Mouse (Mus musculus) limb, embryonic 10.5 days (tissue): Measurements from ENCODE around the gene Slc24a3. TPM values are rescaled to one million over a fixed set of nuclear protein-coding genes. Genes with fewer than 3 reads are reported as not detected.

Experiments
- DNase-seq: peaks from one replicate; pipeline ENCODE4 v3.0.0-alpha.2; 2017; ENCODE audit warnings: low spot score
- H3K27ac ChIP-seq: fragments of 300-500 bp; sonication (generic); 2 replicates; pipeline ENCODE4 v1.5.1; 2016; ENCODE audit warnings: mild to moderate bottlenecking
- H3K27me3 ChIP-seq: fragments of 300-500 bp; sonication (generic); 2 replicates; pipeline ENCODE4 v1.6.1; 2016; ENCODE audit warnings: low read depth, mild to moderate bottlenecking; ENCODE audit not compliant: poor library complexity, severe bottlenecking
- H3K36me3 ChIP-seq: fragments of 300-500 bp; sonication (generic); 2 replicates; pipeline ENCODE4 v1.6.1; 2016; ENCODE audit warnings: mild to moderate bottlenecking, moderate library complexity
- H3K4me1 ChIP-seq: fragments of 300-500 bp; sonication (generic); 2 replicates; pipeline ENCODE4 v1.6.1; 2016
- H3K4me3 ChIP-seq: fragments of 300-500 bp; sonication (generic); 2 replicates; pipeline ENCODE4 v1.5.1; 2016; ENCODE audit warnings: mild to moderate bottlenecking, moderate library complexity
- H3K9me3 ChIP-seq: fragments of 300-500 bp; sonication (generic); replicated peaks from 2 replicates; pipeline ENCODE4 v1.6.1; 2016; ENCODE audit warnings: mild to moderate bottlenecking
- WGBS: fragments of 180-500 bp; shearing (Covaris S2); methylation state at CpG from one replicate; pipeline ENCODE4 v1.1.7; 2016; 5-methylcytosine and 5-hydroxymethylcytosine counted together
- polyA plus RNA-seq: library from polyadenylated mRNA; unstranded; fragments of >200 nt; fragmentation: Nextera tagmentation; extraction: Ambion mirVana; gene quantifications from 2 replicates; pipeline ENCODE4 v1.2.1, GENCODE M21; 2016

The Slc24a3 gene
- polyA plus RNA-seq, 1 experiment from 2014 or later = 0.45 TPM

DNA sequence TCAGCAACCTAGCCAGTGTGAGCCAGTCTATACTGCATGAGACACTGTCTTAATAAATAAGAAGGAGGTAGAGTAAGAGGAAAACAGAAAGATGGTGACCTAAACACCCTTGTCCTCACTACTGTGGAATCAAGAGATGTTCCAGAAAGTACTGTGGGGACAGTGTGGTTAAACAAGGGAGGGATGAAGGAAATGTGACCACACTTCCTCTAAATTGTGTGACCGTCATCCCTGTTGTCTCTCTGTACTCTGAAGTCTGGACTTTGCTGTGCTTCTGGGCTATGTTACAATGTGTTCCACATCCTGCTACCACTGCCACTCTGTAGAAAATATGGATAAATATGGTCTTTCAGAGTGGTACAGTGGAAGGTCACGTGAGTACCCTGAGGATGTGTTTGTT, 399.4 kb downstream of the Slc24a3 start:
- DNase-seq = no peak
- Histone ChIP-seq H3K27me3 (no peaks in the 10 kb centered on the region), H3K4me3 (no peak overlapping the region), H3K4me1 (no peaks in the 10 kb centered on the region), H3K36me3 (no peaks in the 10 kb centered on the region), H3K27ac (no peak overlapping the region), H3K9me3 (no peaks in the 10 kb centered on the region)
- WGBS = 92% methylated on average over 2 of the region's 2 CpGs

DNA sequence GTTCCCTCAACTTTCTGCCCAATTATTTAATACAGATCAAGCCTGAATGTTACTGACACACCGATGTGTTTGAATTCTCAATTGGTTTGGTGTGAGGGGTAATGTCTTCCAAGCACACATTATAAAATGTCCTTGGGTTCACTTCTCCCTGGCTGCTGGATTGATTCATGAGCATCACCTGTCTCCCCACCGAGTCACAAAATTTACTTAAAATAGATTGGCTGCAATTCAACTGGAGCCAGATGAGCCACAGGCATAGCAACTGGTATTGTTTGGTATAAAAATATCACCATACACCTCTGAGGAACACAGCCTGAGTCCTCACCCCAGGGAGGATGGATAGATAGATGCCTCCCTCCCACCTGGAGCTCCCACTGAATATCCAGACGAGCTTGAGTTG, 404.4 kb downstream of the Slc24a3 start:
- no peak overlapping the region for H3K4me3 ChIP-seq
- H3K4me1 ChIP-seq = no peaks in the 10 kb centered on the region
- H3K27me3 ChIP-seq = no peaks in the 10 kb centered on the region
- H3K27ac ChIP-seq = no peak overlapping the region
- 83% methylated on average over 3 of the region's 3 CpGs for WGBS
- no peaks in the 10 kb centered on the region for H3K9me3 ChIP-seq
- H3K36me3 ChIP-seq = no peaks in the 10 kb centered on the region
- DNase-seq = no peak

DNA sequence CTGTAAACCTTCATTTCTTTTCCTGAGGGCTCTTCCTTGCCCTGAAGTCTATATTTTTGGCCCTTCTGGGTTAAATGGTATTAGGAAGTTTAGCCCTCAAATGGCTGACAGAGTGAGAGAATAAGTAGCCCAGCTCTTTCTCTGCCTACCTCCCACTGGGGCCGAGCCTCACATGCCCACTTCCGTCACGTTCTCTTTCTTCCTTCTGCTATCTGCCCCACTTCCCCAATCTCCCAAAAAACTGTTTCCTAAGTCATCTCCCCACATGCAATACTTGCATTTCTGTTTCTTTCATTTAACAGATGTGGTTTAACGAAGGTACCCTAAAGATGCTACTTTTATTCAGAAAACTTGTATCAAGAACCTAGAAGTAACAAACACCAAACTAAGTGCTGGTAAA, 406.6 kb downstream of the Slc24a3 start:
- no peaks in the 10 kb centered on the region for H3K27me3 ChIP-seq
- DNase-seq = no peak
- H3K27ac ChIP-seq = no peak overlapping the region
- H3K4me1 ChIP-seq = no peaks in the 10 kb centered on the region
- H3K36me3 ChIP-seq = no peaks in the 10 kb centered on the region
- H3K4me3 ChIP-seq = no peak overlapping the region
- WGBS = 91% methylated on average over 4 of the region's 4 CpGs
- H3K9me3 ChIP-seq = no peaks in the 10 kb centered on the region

DNA sequence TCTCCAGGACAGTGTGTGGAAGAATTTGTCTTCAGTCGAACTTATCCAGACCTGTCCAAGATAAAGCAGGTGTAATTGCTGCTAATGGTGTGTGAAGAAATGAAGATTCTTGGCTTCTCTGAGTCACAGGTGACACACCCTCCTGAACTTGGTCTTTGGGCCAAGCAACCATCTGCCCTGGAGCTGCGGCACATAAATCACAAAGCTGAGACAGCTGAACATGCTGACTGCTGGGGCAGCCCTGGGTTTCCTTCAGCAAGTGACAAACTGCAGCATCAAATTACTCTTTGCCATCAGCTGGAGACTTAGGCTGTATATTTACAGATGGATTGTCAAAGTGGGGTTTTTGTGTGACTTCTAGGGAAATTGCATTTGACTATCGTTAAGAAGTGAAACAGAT, 415.5 kb downstream of the Slc24a3 start:
- H3K27me3 ChIP-seq = no peaks in the 10 kb centered on the region
- H3K4me3 ChIP-seq = no peak overlapping the region
- no peak for DNase-seq
- H3K36me3 ChIP-seq = no peaks in the 10 kb centered on the region
- no peaks in the 10 kb centered on the region for H3K9me3 ChIP-seq
- peaks cover 19% of the 10 kb centered on the region for H3K4me1 ChIP-seq
- WGBS = 77% methylated on average over 3 of the region's 3 CpGs
- H3K27ac ChIP-seq = no peak overlapping the region

DNA sequence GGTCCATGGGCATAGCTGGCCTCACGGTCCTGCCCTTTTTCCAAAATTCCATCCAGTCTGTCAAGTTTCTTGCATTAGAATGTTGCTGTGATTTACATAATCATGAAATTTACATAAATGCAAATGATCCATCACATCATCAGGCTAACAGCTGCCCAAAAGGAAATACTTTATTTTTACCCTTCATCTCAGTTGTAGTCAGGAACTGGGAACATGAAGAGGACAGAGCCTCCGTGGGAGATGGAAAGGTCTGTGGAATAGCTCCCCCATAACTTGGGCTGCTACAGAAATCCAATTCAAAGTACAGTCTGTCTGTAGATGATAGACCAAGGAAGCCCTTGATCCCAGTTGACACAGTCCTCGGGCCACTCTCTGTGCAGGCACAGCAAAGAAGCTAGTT, 417.9 kb downstream of the Slc24a3 start:
- WGBS = 90% methylated on average over 3 of the region's 3 CpGs
- Histone ChIP-seq H3K4me1 (peaks cover 19% of the 10 kb centered on the region), H3K27me3 (no peaks in the 10 kb centered on the region), H3K27ac (no peak overlapping the region), H3K9me3 (no peaks in the 10 kb centered on the region), H3K36me3 (no peaks in the 10 kb centered on the region), H3K4me3 (no peak overlapping the region)
- no peak for DNase-seq

DNA sequence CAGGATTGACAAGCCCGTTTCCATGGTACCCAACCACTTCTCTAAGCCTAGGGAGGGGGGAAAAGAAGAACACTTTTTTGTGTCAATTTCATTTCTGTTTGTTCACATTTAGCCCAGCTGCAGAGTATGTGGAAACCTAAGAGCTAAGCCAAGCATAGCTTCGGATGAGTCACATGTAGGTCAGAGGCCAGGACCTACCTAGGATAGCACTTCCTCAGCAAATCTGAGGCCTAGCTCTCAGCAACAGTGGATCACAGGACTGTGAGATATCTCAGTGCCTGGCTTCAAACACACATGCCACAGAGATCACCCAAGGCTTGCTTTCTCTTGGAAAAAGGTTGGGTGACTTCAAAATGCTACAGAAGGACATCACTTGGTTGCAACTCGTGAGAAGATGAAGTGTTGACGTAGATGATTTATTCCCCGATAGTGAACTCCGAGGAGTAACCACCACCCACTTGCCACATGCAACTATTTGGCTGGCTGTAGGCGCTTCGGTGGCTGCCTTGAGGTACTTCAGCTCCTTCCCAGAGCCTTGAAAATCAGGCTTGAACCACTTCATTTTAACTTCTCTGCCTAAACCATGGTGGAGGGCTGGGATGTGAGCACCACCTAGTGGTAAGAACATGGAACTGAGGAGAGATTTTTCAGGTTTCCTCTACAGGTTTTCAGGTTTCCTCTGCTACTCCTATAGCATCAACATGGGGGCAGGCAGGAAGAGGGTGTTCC, 420.6 kb downstream of the Slc24a3 start:
- no peaks in the 10 kb centered on the region for H3K9me3 ChIP-seq

DNA sequence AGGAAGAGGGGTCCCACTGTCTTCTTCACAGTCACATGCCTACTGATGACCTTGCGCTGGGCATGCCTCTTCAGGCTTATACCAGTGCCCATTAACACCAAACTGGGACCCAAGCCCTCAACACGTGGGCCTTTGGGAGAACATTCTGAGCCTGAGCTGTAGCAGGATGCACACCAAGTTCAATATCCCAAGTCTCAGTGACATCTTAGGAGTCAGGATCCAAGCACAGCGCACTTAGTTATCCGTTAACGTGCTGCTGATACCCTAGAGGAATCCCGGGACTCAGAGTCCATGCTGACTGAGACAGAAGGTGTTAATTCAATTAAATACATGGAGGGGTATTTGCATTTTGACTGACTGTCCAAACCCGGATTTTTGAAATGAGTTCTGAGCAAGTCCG, 424.3 kb downstream of the Slc24a3 start:
- DNase-seq = no peak
- H3K4me3 ChIP-seq = no peak overlapping the region
- no peaks in the 10 kb centered on the region for H3K36me3 ChIP-seq
- H3K27ac ChIP-seq = no peak overlapping the region
- no peaks in the 10 kb centered on the region for H3K27me3 ChIP-seq
- no peaks in the 10 kb centered on the region for H3K4me1 ChIP-seq
- 88% methylated on average over 8 of the region's 8 CpGs for WGBS
- no peaks in the 10 kb centered on the region for H3K9me3 ChIP-seq

More for the DNA sequence above, 420.6 kb downstream of the Slc24a3 start:
- 72% methylated on average over 8 of the region's 8 CpGs for WGBS
- Histone ChIP-seq H3K27me3 (no peaks in the 10 kb centered on the region), H3K27ac (no peak overlapping the region), H3K4me3 (no peak overlapping the region), H3K36me3 (no peaks in the 10 kb centered on the region), H3K4me1 (peaks cover 12% of the 10 kb centered on the region)
- peak; percentile 60 for DNase-seq

DNA sequence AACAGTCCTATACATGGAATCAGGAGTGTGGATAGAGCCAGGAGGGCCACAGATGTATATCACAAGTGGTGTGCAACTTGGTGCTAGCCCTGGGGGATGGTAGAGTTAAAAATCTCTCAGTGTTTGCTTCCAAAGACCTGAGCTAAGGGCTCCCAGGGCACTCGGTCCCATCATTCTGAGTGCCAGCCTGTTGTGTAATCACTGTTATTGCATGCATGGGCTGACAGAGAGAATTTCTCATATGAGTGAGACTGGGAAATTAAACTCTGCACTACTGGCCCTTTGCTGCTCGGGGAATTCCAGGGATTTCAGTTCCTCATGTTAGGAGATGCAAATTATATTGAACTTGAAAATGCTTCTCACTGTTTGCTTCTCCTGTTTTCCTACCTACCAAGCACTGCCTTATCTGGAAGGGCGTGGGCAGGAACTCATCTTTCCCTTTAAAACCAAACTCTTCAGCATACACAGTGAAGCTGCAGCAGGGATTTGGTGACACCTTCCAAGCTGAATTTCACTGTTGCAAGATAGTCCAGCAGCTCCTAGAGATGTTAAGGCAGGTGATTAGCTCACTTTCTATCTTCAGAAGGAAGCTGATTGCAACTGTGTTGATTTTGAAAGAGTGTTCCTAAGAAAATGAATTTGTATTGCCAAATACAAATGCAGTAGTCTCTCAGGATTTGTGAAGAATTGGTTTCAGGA, 426.2 kb downstream of the Slc24a3 start:
- H3K4me1 ChIP-seq = no peaks in the 10 kb centered on the region
- no peak for DNase-seq
- no peaks in the 10 kb centered on the region for H3K9me3 ChIP-seq
- H3K4me3 ChIP-seq = no peak overlapping the region
- no peaks in the 10 kb centered on the region for H3K36me3 ChIP-seq
- 86% methylated on average over 3 of the region's 3 CpGs for WGBS
- H3K27ac ChIP-seq = no peak overlapping the region
- H3K27me3 ChIP-seq = no peaks in the 10 kb centered on the region

DNA sequence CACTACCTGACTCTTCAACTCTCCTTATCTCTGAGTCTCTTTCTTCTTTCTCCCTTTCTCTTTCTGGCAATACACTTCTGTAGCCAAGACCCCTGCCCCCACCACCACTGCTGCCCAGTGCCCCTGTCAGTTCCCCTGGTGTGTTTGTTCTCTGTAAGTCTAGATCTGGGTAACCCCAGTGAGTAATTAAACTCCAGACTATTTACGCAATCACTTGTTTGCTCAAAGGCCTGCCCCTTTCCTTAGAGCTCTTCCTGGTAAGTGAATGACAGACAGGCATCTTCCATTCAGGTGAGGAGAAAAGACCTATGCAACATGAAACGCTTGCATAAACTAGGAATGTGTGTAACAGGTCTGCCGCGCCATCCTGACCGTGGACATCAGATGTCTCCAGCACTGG, 430.3 kb downstream of the Slc24a3 start:
- H3K27me3 ChIP-seq = no peaks in the 10 kb centered on the region
- WGBS = 93% methylated on average over 5 of the region's 5 CpGs
- H3K36me3 ChIP-seq = no peaks in the 10 kb centered on the region
- no peaks in the 10 kb centered on the region for H3K9me3 ChIP-seq
- no peak overlapping the region for H3K27ac ChIP-seq
- no peaks in the 10 kb centered on the region for H3K4me1 ChIP-seq
- H3K4me3 ChIP-seq = no peak overlapping the region
- DNase-seq = no peak

DNA sequence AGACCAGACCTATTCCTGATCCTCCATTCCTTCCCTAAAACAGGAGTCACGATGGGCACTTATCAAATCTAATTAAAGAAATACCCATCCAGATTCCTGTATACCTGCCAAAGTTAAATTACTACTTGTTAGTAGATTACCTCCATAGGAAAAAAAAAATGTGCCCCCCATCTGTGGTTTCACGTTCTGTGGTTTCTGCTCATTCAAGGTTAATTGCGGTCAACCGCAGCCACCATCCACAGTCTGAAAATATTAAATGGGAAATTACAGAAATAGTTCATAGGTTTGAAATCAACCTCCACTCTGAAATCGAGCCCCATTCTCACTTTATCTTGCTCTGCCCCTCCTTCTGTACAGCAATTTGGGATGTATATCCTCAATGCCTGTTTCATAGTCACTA, 440.3 kb downstream of the Slc24a3 start:
- no peak for DNase-seq
- Histone ChIP-seq H3K4me3 (no peak overlapping the region), H3K36me3 (no peaks in the 10 kb centered on the region), H3K9me3 (no peaks in the 10 kb centered on the region), H3K27me3 (no peaks in the 10 kb centered on the region), H3K4me1 (peaks cover 19% of the 10 kb centered on the region), H3K27ac (no peak overlapping the region)
- 90% methylated on average over 5 of the region's 5 CpGs for WGBS

DNA sequence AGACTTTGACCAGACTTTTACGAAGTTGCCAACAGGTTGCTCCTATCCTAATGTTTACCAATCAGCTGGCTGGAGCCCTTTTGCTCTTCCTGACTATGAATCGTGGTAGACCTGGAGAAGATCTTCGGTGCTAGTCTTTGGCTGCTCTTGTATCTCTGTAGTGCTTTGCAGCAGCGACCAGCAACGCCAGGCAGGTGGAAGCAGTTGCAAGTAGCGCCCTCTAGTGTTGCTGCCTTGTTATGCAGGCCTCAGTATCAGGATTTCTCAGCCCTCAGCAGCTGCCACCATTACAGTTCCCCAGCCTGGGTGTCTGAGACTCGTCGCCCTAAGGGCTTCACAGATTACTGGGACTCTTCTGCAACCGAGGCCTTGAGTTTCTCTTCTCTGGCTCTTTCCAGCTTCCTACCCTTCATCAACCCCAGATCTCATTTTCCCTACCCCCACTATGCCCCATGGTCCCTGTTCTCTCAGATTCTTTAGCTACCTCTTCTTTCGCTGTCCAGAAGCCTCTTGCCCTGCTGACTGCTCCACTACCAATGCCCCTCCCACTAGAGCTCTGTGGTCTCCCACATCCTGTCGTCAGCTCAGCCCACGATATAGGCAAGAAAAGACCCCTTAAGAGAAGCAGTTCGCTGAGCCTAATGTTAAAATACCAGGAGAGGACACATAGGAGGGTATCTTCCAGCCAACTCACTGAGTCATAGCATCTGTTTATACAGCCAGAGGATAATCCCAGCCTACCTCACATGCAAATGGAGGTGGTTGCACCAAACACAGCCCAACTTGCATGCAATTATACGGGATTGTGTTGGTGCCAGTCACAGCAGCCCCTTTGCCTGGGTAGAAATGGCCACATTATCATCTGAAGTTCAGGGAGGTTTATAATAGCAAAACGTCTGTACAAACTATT, 443.5 kb downstream of the Slc24a3 start:
- peak; percentile 71 for DNase-seq
- no peak overlapping the region for H3K27ac ChIP-seq
- no peak overlapping the region for H3K4me3 ChIP-seq
- WGBS = 46% methylated on average over 15 of the region's 15 CpGs
- no peaks in the 10 kb centered on the region for H3K36me3 ChIP-seq
- no peaks in the 10 kb centered on the region for H3K9me3 ChIP-seq
- H3K27me3 ChIP-seq = no peaks in the 10 kb centered on the region
- peaks cover 29% of the 10 kb centered on the region for H3K4me1 ChIP-seq

DNA sequence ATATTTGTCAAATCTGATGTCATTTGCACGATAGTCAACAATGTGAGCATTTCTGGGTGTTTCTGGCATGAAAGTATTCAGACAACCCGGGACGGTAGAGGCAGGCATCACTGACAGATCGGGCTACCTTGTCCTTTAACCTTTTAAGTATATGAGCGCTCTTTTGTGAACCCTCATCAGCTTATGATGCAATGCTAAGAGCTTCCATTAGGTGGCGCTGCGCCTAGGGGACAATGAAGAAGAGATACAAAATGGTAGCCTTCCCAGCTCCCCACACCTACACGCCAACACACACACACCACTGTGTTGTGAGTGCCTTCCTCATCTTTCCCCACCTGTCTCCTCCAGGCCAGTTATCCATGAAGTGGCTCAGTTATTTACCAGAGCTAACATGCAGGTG, 445.4 kb downstream of the Slc24a3 start:
- Histone ChIP-seq H3K4me3 (no peak overlapping the region), H3K27ac (no peak overlapping the region), H3K36me3 (no peaks in the 10 kb centered on the region), H3K4me1 (peaks cover 29% of the 10 kb centered on the region), H3K27me3 (no peaks in the 10 kb centered on the region), H3K9me3 (no peaks in the 10 kb centered on the region)
- 67% methylated on average over 8 of the region's 8 CpGs for WGBS
- DNase-seq = peak; percentile 45

DNA sequence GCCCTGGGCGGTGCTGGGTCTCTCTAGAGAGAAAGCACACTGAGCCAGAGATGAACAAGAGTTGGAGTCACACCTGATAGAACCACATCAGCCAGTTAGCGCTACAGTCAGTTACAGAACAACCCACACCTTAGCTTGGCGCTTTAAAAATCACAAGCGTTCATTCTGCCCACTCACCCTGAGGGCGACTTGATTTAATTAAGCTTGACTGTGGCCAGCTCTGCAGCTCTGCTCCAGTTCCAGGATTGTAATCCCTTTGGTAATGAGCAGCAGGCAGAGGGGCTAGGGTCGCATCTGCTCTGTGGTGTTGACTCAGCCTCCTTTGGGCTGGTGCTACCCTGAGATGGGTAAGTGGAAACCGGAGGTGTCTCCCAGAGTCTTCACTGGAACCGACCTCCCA, 446.2 kb downstream of the Slc24a3 start:
- Histone ChIP-seq H3K36me3 (no peaks in the 10 kb centered on the region), H3K27ac (no peak overlapping the region), H3K27me3 (no peaks in the 10 kb centered on the region), H3K9me3 (no peaks in the 10 kb centered on the region), H3K4me3 (no peak overlapping the region), H3K4me1 (peaks cover 29% of the 10 kb centered on the region)
- DNase-seq = no peak
- 81% methylated on average over 8 of the region's 8 CpGs for WGBS
